Comparison of ENCODE assay signal across 24 mouse cellular contexts in the genomic region with DNA sequence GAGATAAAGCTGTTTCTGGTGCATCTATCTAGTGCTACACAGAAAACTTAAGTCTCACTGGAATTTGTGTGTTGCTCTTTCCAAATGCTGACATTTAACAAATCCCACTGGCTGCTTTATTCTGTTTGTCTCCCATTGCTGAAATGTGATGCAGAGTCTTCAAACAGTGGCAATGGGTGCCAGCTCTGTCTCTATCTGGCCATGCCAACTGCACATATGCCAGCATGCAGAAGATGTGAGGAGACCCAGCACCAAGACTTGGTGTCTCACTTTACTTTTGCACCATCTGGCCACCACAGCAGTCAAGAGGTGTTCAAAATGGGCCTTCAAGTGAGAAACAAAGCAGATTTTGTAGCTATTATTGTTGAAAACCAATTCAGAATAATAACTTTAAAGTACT.
DNase-seq lines count a peak whose midpoint lies in the region; ATAC-seq lines count a peak whose summit lies in the region.
"Had no signal": no experiment of that assay in that cellular context is flagged by ENCODE, and none has a peak within 500 bp of the region (broad histone marks: within the 10 kb centered on the region; RNA-seq: fewer than 3 reads in every experiment).

No protein-coding gene starts in this region.

- H3K4me1 ChIP-seq in forebrain, embryonic 15.5 days = no peaks in the 10 kb centered on the region
- H3K4me1 ChIP-seq in forebrain, embryonic 11.5 days (replicated peaks; ENCODE audit: control insufficient read depth, insufficient read depth, low read length) = no peaks in the 10 kb centered on the region
- H3K4me1 ChIP-seq in hindbrain, embryonic 12.5 days = no peaks in the 10 kb centered on the region
- H3K4me1 ChIP-seq: heart, embryonic 10.5 days; hindbrain, embryonic 15.5 days; limb, embryonic 12.5 days; midbrain, embryonic 10.5 days had no signal

- no peaks in the 10 kb centered on the region for H3K9me3 ChIP-seq in forebrain, embryonic 15.5 days
- H3K9me3 ChIP-seq in forebrain, embryonic 11.5 days (ENCODE audit: control insufficient read depth, low read length) = no peaks in the 10 kb centered on the region
- H3K9me3 ChIP-seq in hindbrain, embryonic 12.5 days (replicated peaks) = no peaks in the 10 kb centered on the region
- H3K9me3 ChIP-seq: G1E; heart, embryonic 10.5 days; hindbrain, embryonic 15.5 days; limb, embryonic 12.5 days; midbrain, embryonic 10.5 days had no signal

- no peak for DNase-seq in forebrain, embryonic 11.5 days (ENCODE audit: low spot score)
- DNase-seq in left cerebral cortex, adult 11 months (ENCODE audit: low spot score) = peak; percentile 9
- DNase-seq in left cerebral cortex, postnatal 10 days (ENCODE audit: extremely low spot score in 1 of 2, low spot score in 2 of 2) = no peak
- DNase-seq in brain, embryonic 18.5 days (ENCODE audit: low read depth, low spot score) = peak; percentile 43
- peak; percentile 45 for DNase-seq in telencephalon, adult 2 months (ENCODE audit: low read depth, low spot score)
- DNase-seq: adrenal gland, adult 2 months; B cell, adult 2 months; cerebellum, adult 9-11 months; gastrocnemius, postnatal 10 days; heart, postnatal 4 days; kidney, adult 2 months; liver, postnatal 0 days; lung, postnatal 10 days had no signal

- H3K36me3 ChIP-seq in forebrain, embryonic 15.5 days = no peaks in the 10 kb centered on the region
- no peaks in the 10 kb centered on the region for H3K36me3 ChIP-seq in forebrain, embryonic 11.5 days (ENCODE audit: control insufficient read depth, insufficient read depth, low read length)
- no peaks in the 10 kb centered on the region for H3K36me3 ChIP-seq in hindbrain, embryonic 12.5 days
- H3K36me3 ChIP-seq: G1E; heart, embryonic 10.5 days; hindbrain, embryonic 15.5 days; limb, embryonic 12.5 days; midbrain, embryonic 10.5 days had no signal

- H3K4me3 ChIP-seq in forebrain, embryonic 15.5 days = no peak overlapping the region
- H3K4me3 ChIP-seq in forebrain, embryonic 11.5 days (ENCODE audit: low read depth, low read length) = no peak overlapping the region
- no peak overlapping the region for H3K4me3 ChIP-seq in hindbrain, embryonic 12.5 days
- H3K4me3 ChIP-seq: heart, embryonic 10.5 days; hindbrain, embryonic 15.5 days; limb, embryonic 12.5 days; midbrain, embryonic 10.5 days had no signal

- no peak overlapping the region for H3K4me2 ChIP-seq in forebrain, embryonic 15.5 days (replicated peaks)
- no peak overlapping the region for H3K4me2 ChIP-seq in forebrain, embryonic 11.5 days (ENCODE audit: low read depth, low read length, severe bottlenecking)
- no peak overlapping the region for H3K4me2 ChIP-seq in hindbrain, embryonic 12.5 days (replicated peaks)
- H3K4me2 ChIP-seq: hindbrain, embryonic 15.5 days; limb, embryonic 12.5 days; liver, embryonic 11.5 days had no signal

- intact Hi-C loops in left cerebral cortex, postnatal 10 days (cut with DNase I) = no loop called here

- no peaks in the 10 kb centered on the region for H3K27me3 ChIP-seq in forebrain, embryonic 15.5 days
- no peaks in the 10 kb centered on the region for H3K27me3 ChIP-seq in forebrain, embryonic 11.5 days (ENCODE audit: control insufficient read depth, insufficient read depth, low read length)
- H3K27me3 ChIP-seq in hindbrain, embryonic 12.5 days = no peaks in the 10 kb centered on the region
- H3K27me3 ChIP-seq: CH12.LX; hindbrain, embryonic 15.5 days; limb, embryonic 12.5 days; Patski had no signal

- H3K27ac ChIP-seq in forebrain, embryonic 15.5 days (replicated peaks) = no peak overlapping the region
- H3K27ac ChIP-seq in forebrain, embryonic 11.5 days (ENCODE audit: low read depth, low read length) = no peak overlapping the region
- no peak overlapping the region for H3K27ac ChIP-seq in hindbrain, embryonic 12.5 days
- H3K27ac ChIP-seq: heart, embryonic 10.5 days; hindbrain, embryonic 15.5 days; kidney, postnatal 0 days; limb, embryonic 12.5 days; midbrain, embryonic 10.5 days had no signal

- no peak overlapping the region for H3K9ac ChIP-seq in forebrain, embryonic 15.5 days (replicated peaks)
- no peak overlapping the region for H3K9ac ChIP-seq in forebrain, embryonic 11.5 days (ENCODE audit: low read length)
- H3K9ac ChIP-seq in hindbrain, embryonic 12.5 days = no peak overlapping the region
- H3K9ac ChIP-seq: hindbrain, embryonic 15.5 days; limb, embryonic 12.5 days; liver, postnatal 0 days had no signal

- peak; percentile 70 for ATAC-seq in forebrain, embryonic 15.5 days (replicated peaks)
- no peak for ATAC-seq in forebrain, embryonic 11.5 days (replicated peaks; ENCODE audit: low FRiP score)
- no peak for ATAC-seq in hindbrain, embryonic 12.5 days (ENCODE audit: low FRiP score)
- ATAC-seq: liver, postnatal 0 days; Patski had no signal

Comparison
In these comparisons a context has a peak if more than half of its experiments do, and no peak if none do; other contexts are left out.
1. DNase-seq: peak in left cerebral cortex, adult 11 months (single experiment), brain, embryonic 18.5 days (single experiment) and telencephalon, adult 2 months (single experiment); none in forebrain, embryonic 11.5 days (single experiment) and left cerebral cortex, postnatal 10 days (0 of 2).